9 mouse cellular contexts compared by ENCODE assay signal in genomic region chr7:144838522-144839503, GRCm38 (mm10). TPM values are rescaled to one million over a fixed set of nuclear protein-coding genes. Genes with fewer than 3 reads are reported as not detected.
A peak's percentile ranks its signal among the peaks of the same experiment; 100 is the strongest.
DNase-seq lines count a peak whose midpoint lies in the region; ATAC-seq and TF ChIP-seq lines count a peak whose summit lies in the region.
"Had no signal": no experiment of that assay in that cellular context is flagged by ENCODE, and none has a peak within 500 bp of the region (broad histone marks: within the 10 kb centered on the region; RNA-seq: fewer than 3 reads in every experiment).

No protein-coding gene starts in this region.

- H3K4me3 ChIP-seq in forebrain, postnatal 0 days (ENCODE audit: low read depth, low read length): peak overlapping the region; percentile 43
- H3K4me3 ChIP-seq in liver, postnatal 0 days (ENCODE audit: low read depth, low read length): peak overlapping the region; percentile 17
- peak overlapping the region; percentile 33 for H3K4me3 ChIP-seq in stomach, embryonic 14.5 days (ENCODE audit: low read depth, low read length)
- H3K4me3 ChIP-seq: myocyte had no signal

- TF ChIP-seq CTCF in forebrain, postnatal 0 days (IDR thresholded peaks at IDR 0.05; ENCODE audit: low read depth): peak; percentile 29
- no peak for TF ChIP-seq CTCF in liver, postnatal 0 days (IDR thresholded peaks at IDR 0.05; ENCODE audit: low read depth)

- no peaks in the 10 kb centered on the region for H3K4me1 ChIP-seq in forebrain, postnatal 0 days (ENCODE audit: insufficient read depth)
- H3K4me1 ChIP-seq in liver, postnatal 0 days (ENCODE audit: insufficient read depth): no peaks in the 10 kb centered on the region
- peaks cover 11% of the 10 kb centered on the region for H3K4me1 ChIP-seq in stomach, embryonic 14.5 days (ENCODE audit: control insufficient read depth, insufficient read depth, low read length)

- peaks cover 46% of the 10 kb centered on the region for H3K27me3 ChIP-seq in forebrain, postnatal 0 days (ENCODE audit: insufficient read depth, low read length)
- H3K27me3 ChIP-seq in liver, postnatal 0 days (ENCODE audit: insufficient read depth, low read length): peaks cover 60% of the 10 kb centered on the region
- H3K27me3 ChIP-seq in stomach, embryonic 14.5 days (ENCODE audit: control insufficient read depth, insufficient read depth, low read length): peaks cover 60% of the 10 kb centered on the region

- peak; percentile 11 for DNase-seq in kidney, postnatal 14 days
- DNase-seq in kidney, postnatal 36 days: no peak
- DNase-seq in forebrain, postnatal 0 days: peak; percentile 52
- no peak for DNase-seq in liver, postnatal 0 days
- no peak for DNase-seq in urinary bladder, postnatal 4 days (ENCODE audit: low spot score in 2 of 2)
- no peak for DNase-seq in lung, postnatal 14 days

- peak overlapping the region; percentile 61 for H3K4me2 ChIP-seq in forebrain, postnatal 0 days (ENCODE audit: low read depth)
- peak overlapping the region; percentile 35 for H3K4me2 ChIP-seq in liver, postnatal 0 days (ENCODE audit: low read depth, low read length)
- H3K4me2 ChIP-seq in stomach, embryonic 14.5 days (replicated peaks; ENCODE audit: low read depth, low read length): peak overlapping the region; percentile 70

- no peak overlapping the region for H3K27ac ChIP-seq in forebrain, postnatal 0 days (ENCODE audit: low read depth, low read length)
- H3K27ac ChIP-seq in liver, postnatal 0 days (ENCODE audit: low read depth): no peak overlapping the region
- H3K27ac ChIP-seq in stomach, embryonic 14.5 days (ENCODE audit: low read length): no peak overlapping the region

- under 1% methylated on average over 94 of the region's 94 CpGs for WGBS in forebrain, postnatal 0 days
- WGBS in liver, postnatal 0 days (ENCODE audit: insufficient replicate concordance): under 1% methylated on average over 92 of the region's 94 CpGs
- under 1% methylated on average over 94 of the region's 94 CpGs for WGBS in stomach, embryonic 14.5 days

- H3K9me3 ChIP-seq in forebrain, postnatal 0 days (ENCODE audit: low read length): no peaks in the 10 kb centered on the region
- H3K9me3 ChIP-seq in liver, postnatal 0 days (ENCODE audit: low read length): no peaks in the 10 kb centered on the region
- H3K9me3 ChIP-seq in stomach, embryonic 14.5 days (ENCODE audit: control insufficient read depth, low read depth, low read length): no peaks in the 10 kb centered on the region

- peak; percentile 22; the same call in 1 of the 2 replicates for ATAC-seq in common myeloid progenitor, adult 5-6 weeks (replicated peaks; ENCODE audit: low read depth, poor library complexity, severe bottlenecking)
- peak; percentile 83 for ATAC-seq in forebrain, postnatal 0 days
- ATAC-seq in liver, postnatal 0 days: no peak
- ATAC-seq in stomach, embryonic 14.5 days (ENCODE audit: insufficient number of reproducible peaks, insufficient read depth, low FRiP score, low read depth): no peak

- H3K36me3 ChIP-seq in forebrain, postnatal 0 days (ENCODE audit: insufficient read depth): no peaks in the 10 kb centered on the region
- no peaks in the 10 kb centered on the region for H3K36me3 ChIP-seq in liver, postnatal 0 days (replicated peaks; ENCODE audit: insufficient read depth, low read length)
- no peaks in the 10 kb centered on the region for H3K36me3 ChIP-seq in stomach, embryonic 14.5 days (ENCODE audit: control insufficient read depth, insufficient read depth, low read length)

- H3K9ac ChIP-seq in forebrain, postnatal 0 days: peak overlapping the region; percentile 46; the same call in 1 of the 2 replicates
- no peak overlapping the region for H3K9ac ChIP-seq in liver, postnatal 0 days (replicated peaks)
- H3K9ac ChIP-seq in stomach, embryonic 14.5 days (replicated peaks; ENCODE audit: low read depth, low read length): no peak overlapping the region

- no peak for TF ChIP-seq EP300 in liver, postnatal 0 days (IDR thresholded peaks at IDR 0.05; ENCODE audit: low read depth)

RNA-seq across cellular contexts. Expression of gene Fgf3, which starts 0.9 kb away (rescaled TPM):
- 4.2 and 7.8 TPM in 2 replicates for total RNA-seq in common myeloid progenitor, adult 5-6 weeks (2017)
- total RNA-seq in forebrain, postnatal 0 days (2014; rRNA removed): 1.8 and 6.1 TPM in 2 replicates
- 1.5 and 1.9 TPM in 2 replicates for polyA plus RNA-seq in forebrain, postnatal 0 days (2015; fragmentation: Nextera tagmentation; extraction: Ambion mirVana)
- polyA plus RNA-seq in liver, postnatal 0 days (2015; fragmentation: Nextera tagmentation; extraction: Ambion mirVana): not detected in 2 replicates
- polyA plus RNA-seq in stomach, embryonic 14.5 days (2014; fragmentation: Nextera tagmentation; extraction: Ambion mirVana): not detected in 2 replicates
- polyA plus RNA-seq: myocyte had no signal

RNA-seq across cellular contexts. Expression of gene Fgf4, which starts 8.4 kb away (rescaled TPM):
- total RNA-seq in common myeloid progenitor, adult 5-6 weeks (2017): not detected in 2 replicates
- not detected in 2 replicates for total RNA-seq in forebrain, postnatal 0 days (2014; rRNA removed)
- not detected in 2 replicates for polyA plus RNA-seq in forebrain, postnatal 0 days (2015; fragmentation: Nextera tagmentation; extraction: Ambion mirVana)
- not detected in 2 replicates for polyA plus RNA-seq in liver, postnatal 0 days (2015; fragmentation: Nextera tagmentation; extraction: Ambion mirVana)
- not detected in 2 replicates for polyA plus RNA-seq in stomach, embryonic 14.5 days (2014; fragmentation: Nextera tagmentation; extraction: Ambion mirVana)
- polyA plus RNA-seq: myocyte had no signal

RNA-seq across cellular contexts. Expression of gene Fgf15, which starts 57.5 kb away (rescaled TPM):
- not detected in 2 replicates for total RNA-seq in common myeloid progenitor, adult 5-6 weeks (2017)
- 2.5 and 4.0 TPM in 2 replicates for total RNA-seq in forebrain, postnatal 0 days (2014; rRNA removed)
- polyA plus RNA-seq in forebrain, postnatal 0 days (2015; fragmentation: Nextera tagmentation; extraction: Ambion mirVana): 5.0 and 6.1 TPM in 2 replicates
- not detected in 2 replicates for polyA plus RNA-seq in liver, postnatal 0 days (2015; fragmentation: Nextera tagmentation; extraction: Ambion mirVana)
- not detected in 2 replicates for polyA plus RNA-seq in stomach, embryonic 14.5 days (2014; fragmentation: Nextera tagmentation; extraction: Ambion mirVana)
- polyA plus RNA-seq: myocyte had no signal

Comparison
In these comparisons a context has a peak if more than half of its experiments do, and no peak if none do; other contexts are left out.
1. DNase-seq: peak in kidney, postnatal 14 days (single experiment) and forebrain, postnatal 0 days (single experiment); none in kidney, postnatal 36 days (0 of 2), liver, postnatal 0 days (single experiment), urinary bladder, postnatal 4 days (0 of 2) and lung, postnatal 14 days (single experiment).
2. ATAC-seq: peak in common myeloid progenitor, adult 5-6 weeks (single experiment) and forebrain, postnatal 0 days (single experiment); none in liver, postnatal 0 days (single experiment) and stomach, embryonic 14.5 days (single experiment).
3. Peak in every context shown above with its lines, with median percentiles within 50 percentile points of each other: H3K4me2 ChIP-seq and H3K4me3 ChIP-seq.